Comparison of ENCODE assay signal across 26 mouse cellular contexts in the genomic region with DNA sequence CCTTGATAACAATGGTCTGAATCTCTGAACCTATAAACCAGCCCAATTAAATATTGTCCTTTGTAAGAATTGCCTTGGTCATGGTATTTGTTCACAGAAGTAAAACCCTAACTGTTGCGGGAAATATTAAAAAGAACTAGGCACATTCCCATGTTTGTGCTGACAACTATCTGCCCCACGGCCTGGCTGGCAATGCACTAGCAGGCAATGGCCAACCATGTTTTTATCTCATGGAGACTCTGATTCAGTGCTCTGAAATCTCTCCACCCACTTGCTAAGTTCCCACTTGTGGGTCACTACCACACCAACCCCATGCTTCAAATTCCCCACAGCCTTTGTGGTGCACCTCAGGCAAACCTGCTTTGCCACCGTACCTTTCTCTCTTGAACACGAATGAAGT.
DNase-seq lines count a peak whose midpoint lies in the region; ATAC-seq lines count a peak whose summit lies in the region.
"Had no signal": no experiment of that assay in that cellular context is flagged by ENCODE, and none has a peak within 500 bp of the region (broad histone marks: within the 10 kb centered on the region; RNA-seq: fewer than 3 reads in every experiment).

No protein-coding gene starts in this region.

- H3K27ac ChIP-seq in heart, embryonic 16.5 days (ENCODE audit: low read length), result peak overlapping the region; percentile 49; the same call in 1 of the 2 replicates
- H3K27ac ChIP-seq: embryonic facial prominence, embryonic 13.5 days; forebrain, embryonic 12.5 days; hindbrain, embryonic 13.5 days; limb, embryonic 12.5 days; liver, embryonic 15.5 days; lung, embryonic 15.5 days; macrophage; midbrain, embryonic 13.5 days had no signal

- no peak overlapping the region for H3K4me2 ChIP-seq in heart, embryonic 16.5 days (ENCODE audit: low read depth, low read length)
- H3K4me2 ChIP-seq: embryonic facial prominence, embryonic 13.5 days; forebrain, embryonic 12.5 days; hindbrain, embryonic 13.5 days; limb, embryonic 12.5 days; liver, embryonic 15.5 days; lung, embryonic 15.5 days; midbrain, embryonic 13.5 days had no signal

- H3K4me1 ChIP-seq in heart, embryonic 16.5 days (ENCODE audit: control insufficient read depth, insufficient read depth, low read length), result peaks cover 17% of the 10 kb centered on the region
- H3K4me1 ChIP-seq: embryonic facial prominence, embryonic 13.5 days; forebrain, embryonic 12.5 days; hindbrain, embryonic 13.5 days; limb, embryonic 12.5 days; lung, embryonic 15.5 days; midbrain, embryonic 13.5 days had no signal

- no peak overlapping the region for H3K4me3 ChIP-seq in heart, embryonic 16.5 days (ENCODE audit: low read length)
- H3K4me3 ChIP-seq: embryonic facial prominence, embryonic 13.5 days; erythroblast, embryonic 14.5 days; forebrain, embryonic 12.5 days; hindbrain, embryonic 13.5 days; limb, embryonic 12.5 days; liver, embryonic 15.5 days; lung, embryonic 15.5 days; midbrain, embryonic 13.5 days had no signal

- no peaks in the 10 kb centered on the region for H3K9me3 ChIP-seq in heart, embryonic 16.5 days (replicated peaks; ENCODE audit: control insufficient read depth, low read length)
- H3K9me3 ChIP-seq: embryonic facial prominence, embryonic 13.5 days; forebrain, embryonic 12.5 days; G1E; hindbrain, embryonic 13.5 days; limb, embryonic 12.5 days; liver, embryonic 15.5 days; lung, embryonic 15.5 days; midbrain, embryonic 13.5 days had no signal

- WGBS in heart, embryonic 16.5 days, result 62% methylated on average over 4 of the region's 4 CpGs

- ATAC-seq in heart, embryonic 16.5 days (replicated peaks; ENCODE audit: extremely low read depth, insufficient read depth, low FRiP score), result no peak
- ATAC-seq: forebrain, postnatal 0 days; midbrain, embryonic 13.5 days had no signal

- peak; percentile 77 for DNase-seq in heart, adult 11 months
- no peak for DNase-seq in heart, adult 9 months (ENCODE audit: low spot score in 2 of 2)
- DNase-seq in heart, postnatal 4 days, result no peak
- DNase-seq in 3T3-L1 (ENCODE audit: low read depth, low spot score), result peak; percentile 64
- DNase-seq in fibroblast of lung, adult 2 months (ENCODE audit: low read depth), result peak; percentile 86
- DNase-seq in left cerebral cortex, adult 8-10 months (ENCODE audit: low spot score in 2 of 2), result no peak
- DNase-seq: adrenal gland, postnatal 25 days; cerebellum, adult 11-12 months; cerebellum, postnatal 10 days; forebrain, postnatal 0 days; kidney, adult 11 months; kidney, postnatal 14 days; retina, postnatal 1 day; right cerebral cortex, postnatal 14 days; thymus, postnatal 14 days had no signal

- no peak overlapping the region for H3K9ac ChIP-seq in heart, embryonic 16.5 days (ENCODE audit: low read length)
- H3K9ac ChIP-seq: embryonic facial prominence, embryonic 13.5 days; forebrain, embryonic 12.5 days; forebrain, postnatal 0 days; hindbrain, embryonic 13.5 days; limb, embryonic 12.5 days; liver, embryonic 15.5 days; lung, embryonic 15.5 days; midbrain, embryonic 13.5 days had no signal

- no peaks in the 10 kb centered on the region for H3K36me3 ChIP-seq in heart, embryonic 16.5 days (ENCODE audit: control insufficient read depth, insufficient read depth)
- H3K36me3 ChIP-seq: embryonic facial prominence, embryonic 13.5 days; forebrain, embryonic 12.5 days; G1E; hindbrain, embryonic 13.5 days; limb, embryonic 12.5 days; liver, embryonic 15.5 days; lung, embryonic 15.5 days; midbrain, embryonic 13.5 days had no signal

- no peaks in the 10 kb centered on the region for H3K27me3 ChIP-seq in heart, embryonic 16.5 days (ENCODE audit: control insufficient read depth, insufficient read depth, low read length)
- H3K27me3 ChIP-seq: embryonic facial prominence, embryonic 13.5 days; forebrain, embryonic 12.5 days; hindbrain, embryonic 13.5 days; limb, embryonic 12.5 days; liver, embryonic 15.5 days; lung, embryonic 15.5 days; midbrain, embryonic 13.5 days had no signal

Comparison
In these comparisons a context has a peak if more than half of its experiments do, and no peak if none do; other contexts are left out.
1. DNase-seq: peak in heart, adult 11 months (single experiment), 3T3-L1 (single experiment) and fibroblast of lung, adult 2 months (single experiment); none in heart, adult 9 months (0 of 2), heart, postnatal 4 days (single experiment) and left cerebral cortex, adult 8-10 months (0 of 2).